Mouse (Mus musculus) neural tube, embryonic 12.5 days (tissue): ENCODE data around the gene Gtf3c5. TPM values are rescaled to one million over a fixed set of nuclear protein-coding genes. Genes with fewer than 3 reads are reported as not detected.

Source experiments
- ATAC-seq: fragments of 200-750 bp; cut with Nextera tagmentation; 2 replicates; pipeline ENCODE4 v1.8.0; 2017; ENCODE audit warnings: low read depth, mild to moderate bottlenecking, moderate TSS enrichment, moderate library complexity; ENCODE audit not compliant: low FRiP score
- H3K27ac ChIP-seq: fragments of 300-500 bp; sonication (generic); 2 replicates; pipeline ENCODE4 v1.5.1; 2016
- H3K27me3 ChIP-seq: fragments of 300-500 bp; sonication (generic); replicated peaks from 2 replicates; pipeline ENCODE4 v1.6.1; 2016; ENCODE audit warnings: mild to moderate bottlenecking
- H3K36me3 ChIP-seq: fragments of 300-500 bp; sonication (generic); 2 replicates; pipeline ENCODE4 v1.6.1; 2016; ENCODE audit warnings: mild to moderate bottlenecking
- H3K4me1 ChIP-seq: fragments of 300-500 bp; sonication (generic); 2 replicates; pipeline ENCODE4 v1.6.1; 2016
- H3K4me2 ChIP-seq: fragments of 300-500 bp; sonication (generic); replicated peaks from 2 replicates; pipeline ENCODE4 v1.6.1; 2016; ENCODE audit warnings: mild to moderate bottlenecking
- H3K4me3 ChIP-seq: fragments of 300-500 bp; sonication (generic); 2 replicates; pipeline ENCODE4 v1.5.1; 2016
- H3K9ac ChIP-seq: fragments of 300-500 bp; sonication (generic); 2 replicates; pipeline ENCODE4 v1.6.1; 2016; ENCODE audit warnings: mild to moderate bottlenecking
- H3K9me3 ChIP-seq: fragments of 300-500 bp; sonication (generic); 2 replicates; pipeline ENCODE4 v1.6.1; 2016; ENCODE audit warnings: mild to moderate bottlenecking
- WGBS: fragments of 180-500 bp; shearing (Covaris S2); methylation state at CpG from one replicate; pipeline ENCODE4 v1.1.7; 2016; 5-methylcytosine and 5-hydroxymethylcytosine counted together
- polyA plus RNA-seq: library from polyadenylated mRNA; unstranded; fragments of >200 nt; fragmentation: Nextera tagmentation; extraction: Ambion mirVana; gene quantifications from 2 replicates; pipeline ENCODE4 v1.2.1, GENCODE M21; 2016

The Gtf3c5 gene
- polyA plus RNA-seq, 1 experiment from 2014 or later, result 46.7 TPM

GRCm38 (mm10) chr2:28603542-28603941 lies 20.0 kb upstream of the Gtf3c5 start:
- 0 out of 2 replicates have a peak, but pooled peaks cover under 1% of the 10 kb centered on the region for H3K4me1 ChIP-seq
- 91% methylated on average over 5 of the region's 5 CpGs for WGBS
- no peaks in the 10 kb centered on the region for H3K27me3 ChIP-seq
- no peak overlapping the region for H3K4me2 ChIP-seq
- no peaks in the 10 kb centered on the region for H3K9me3 ChIP-seq
- no peaks in the 10 kb centered on the region for H3K36me3 ChIP-seq
- no peak overlapping the region for H3K27ac ChIP-seq
- no peak for ATAC-seq
- H3K4me3 ChIP-seq, result no peak overlapping the region
- no peak overlapping the region for H3K9ac ChIP-seq

GRCm38 (mm10) chr2:28601720-28602590 lies 18.4 kb upstream of the Gtf3c5 start:
- Histone ChIP-seq H3K4me3 (no peak overlapping the region), H3K36me3 (no peaks in the 10 kb centered on the region), H3K4me2 (no peak overlapping the region), H3K27me3 (no peaks in the 10 kb centered on the region), H3K9ac (no peak overlapping the region), H3K27ac (no peak overlapping the region), H3K9me3 (no peaks in the 10 kb centered on the region), H3K4me1 (0 out of 2 replicates have a peak, but pooled peaks cover 6% of the 10 kb centered on the region)
- WGBS, result 68% methylated on average over 12 of the region's 12 CpGs
- ATAC-seq, result no peak

- ATAC-seq, result no peak
- no peak overlapping the region for H3K4me3 ChIP-seq
- no peak overlapping the region for H3K9ac ChIP-seq
- H3K27ac ChIP-seq, result no peak overlapping the region
- H3K4me2 ChIP-seq, result no peak overlapping the region
- no peaks in the 10 kb centered on the region for H3K36me3 ChIP-seq
- WGBS, result 69% methylated on average over 6 of the region's 6 CpGs
- H3K4me1 ChIP-seq, result 0 out of 2 replicates have a peak, but pooled peaks cover 6% of the 10 kb centered on the region
- no peaks in the 10 kb centered on the region for H3K9me3 ChIP-seq
- H3K27me3 ChIP-seq, result no peaks in the 10 kb centered on the region
Measured at GRCm38 (mm10) chr2:28599569-28599900, 16.0 kb upstream of the Gtf3c5 start.

- Histone ChIP-seq H3K9me3 (no peaks in the 10 kb centered on the region), H3K27ac (no peak overlapping the region), H3K27me3 (no peaks in the 10 kb centered on the region), H3K4me3 (no peak overlapping the region), H3K4me1 (0 out of 2 replicates have a peak, but pooled peaks cover 6% of the 10 kb centered on the region), H3K9ac (0 out of 2 replicates have a peak overlapping the region, but pooled peaks have one; percentile 17), H3K4me2 (no peak overlapping the region), H3K36me3 (no peaks in the 10 kb centered on the region)
- WGBS, result 74% methylated on average over 12 of the region's 12 CpGs
- ATAC-seq, result no peak
Measured at GRCm38 (mm10) chr2:28598692-28599568, 15.4 kb upstream of the Gtf3c5 start.

- Histone ChIP-seq H3K4me2 (no peak overlapping the region), H3K9ac (0 out of 2 replicates have a peak overlapping the region, but pooled peaks have one; percentile 17), H3K27me3 (no peaks in the 10 kb centered on the region), H3K9me3 (no peaks in the 10 kb centered on the region), H3K36me3 (no peaks in the 10 kb centered on the region), H3K4me1 (0 out of 2 replicates have a peak, but pooled peaks cover 6% of the 10 kb centered on the region), H3K4me3 (no peak overlapping the region), H3K27ac (no peak overlapping the region)
- ATAC-seq, result no peak
- 77% methylated on average over 7 of the region's 7 CpGs for WGBS
Measured at GRCm38 (mm10) chr2:28597733-28598547, 14.4 kb upstream of the Gtf3c5 start.

GRCm38 (mm10) chr2:28596998-28597397 lies 13.4 kb upstream of the Gtf3c5 start:
- 89% methylated on average over 7 of the region's 7 CpGs for WGBS
- no peak for ATAC-seq
- Histone ChIP-seq H3K9me3 (no peaks in the 10 kb centered on the region), H3K4me3 (no peak overlapping the region), H3K27me3 (no peaks in the 10 kb centered on the region), H3K27ac (no peak overlapping the region), H3K9ac (no peak overlapping the region), H3K4me2 (no peak overlapping the region), H3K36me3 (no peaks in the 10 kb centered on the region), H3K4me1 (0 out of 2 replicates have a peak, but pooled peaks cover 6% of the 10 kb centered on the region)

- H3K9me3 ChIP-seq, result no peaks in the 10 kb centered on the region
- 85% methylated on average over 7 of the region's 7 CpGs for WGBS
- H3K36me3 ChIP-seq, result no peaks in the 10 kb centered on the region
- H3K4me2 ChIP-seq, result no peak overlapping the region
- H3K4me1 ChIP-seq, result 0 out of 2 replicates have a peak, but pooled peaks cover 6% of the 10 kb centered on the region
- no peak overlapping the region for H3K27ac ChIP-seq
- H3K4me3 ChIP-seq, result no peak overlapping the region
- H3K27me3 ChIP-seq, result no peaks in the 10 kb centered on the region
- ATAC-seq, result no peak
- H3K9ac ChIP-seq, result no peak overlapping the region
Measured at GRCm38 (mm10) chr2:28596021-28596420, 12.5 kb upstream of the Gtf3c5 start.

DNA sequence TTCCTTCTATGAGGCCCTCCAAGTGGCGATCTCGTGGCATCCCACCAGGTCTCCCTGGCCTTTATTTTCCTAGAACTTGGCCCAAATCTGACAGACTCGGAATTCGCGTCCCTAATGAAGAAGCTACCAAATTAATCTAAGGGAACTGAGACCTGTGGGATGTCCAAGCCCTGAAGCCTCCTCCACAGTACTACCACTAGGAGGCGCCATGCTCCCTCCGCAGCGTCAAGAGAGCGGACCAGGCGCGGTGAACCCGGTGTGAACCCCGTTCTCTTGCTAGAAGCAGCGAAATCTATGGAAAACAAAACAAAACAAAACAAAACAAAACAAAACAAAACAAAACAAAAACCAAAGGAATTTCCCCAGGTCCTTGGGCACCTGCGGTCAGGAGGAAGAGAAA lies 9.3 kb upstream of the Gtf3c5 start:
- no peaks in the 10 kb centered on the region for H3K9me3 ChIP-seq
- H3K9ac ChIP-seq, result no peak overlapping the region
- H3K27me3 ChIP-seq, result no peaks in the 10 kb centered on the region
- 8% methylated on average over 15 of the region's 15 CpGs for WGBS
- H3K4me1 ChIP-seq, result no peaks in the 10 kb centered on the region
- H3K27ac ChIP-seq, result no peak overlapping the region
- H3K4me2 ChIP-seq, result 0 out of 2 replicates have a peak overlapping the region, but pooled peaks have one; percentile 25
- H3K36me3 ChIP-seq, result no peaks in the 10 kb centered on the region
- no peak overlapping the region for H3K4me3 ChIP-seq
- ATAC-seq, result no peak

DNA sequence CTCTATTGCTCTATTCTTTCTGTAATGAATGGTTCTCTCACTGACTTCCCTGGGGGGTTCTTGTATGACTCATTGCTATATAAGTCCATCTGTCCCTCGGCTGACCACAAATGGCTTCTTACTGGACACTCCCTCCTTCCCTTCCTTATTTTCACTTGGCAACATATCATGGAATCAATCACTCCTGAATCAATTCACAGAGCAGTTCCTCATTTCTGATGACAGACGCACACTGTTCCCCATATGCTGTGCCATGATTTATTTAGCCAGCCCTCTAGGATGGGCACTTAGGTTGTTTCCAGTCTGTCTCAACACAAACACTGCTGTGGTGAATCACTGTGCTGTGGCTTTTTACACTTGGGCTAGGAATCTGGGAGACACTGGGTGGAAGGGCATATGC lies 7.9 kb upstream of the Gtf3c5 start:
- Histone ChIP-seq H3K9ac (no peak overlapping the region), H3K27me3 (no peaks in the 10 kb centered on the region), H3K4me1 (no peaks in the 10 kb centered on the region), H3K27ac (no peak overlapping the region), H3K36me3 (no peaks in the 10 kb centered on the region), H3K4me3 (no peak overlapping the region), H3K9me3 (no peaks in the 10 kb centered on the region), H3K4me2 (no peak overlapping the region)
- 75% methylated on average over 2 of the region's 2 CpGs for WGBS
- no peak for ATAC-seq

- no peak overlapping the region for H3K4me2 ChIP-seq
- no peak overlapping the region for H3K4me3 ChIP-seq
- H3K36me3 ChIP-seq, result no peaks in the 10 kb centered on the region
- no peak overlapping the region for H3K27ac ChIP-seq
- WGBS, result 31% methylated on average over 1 of the region's 1 CpGs
- no peak overlapping the region for H3K9ac ChIP-seq
- no peaks in the 10 kb centered on the region for H3K9me3 ChIP-seq
- no peaks in the 10 kb centered on the region for H3K27me3 ChIP-seq
- ATAC-seq, result no peak
- H3K4me1 ChIP-seq, result 0 out of 2 replicates have a peak, but pooled peaks cover 2% of the 10 kb centered on the region
Measured at GRCm38 (mm10) chr2:28588574-28588973, 5.0 kb upstream of the Gtf3c5 start.

GRCm38 (mm10) chr2:28585730-28586129 lies 2.2 kb upstream of the Gtf3c5 start:
- Histone ChIP-seq H3K4me3 (no peak overlapping the region), H3K4me2 (no peak overlapping the region), H3K27ac (no peak overlapping the region), H3K4me1 (peaks cover 19% of the 10 kb centered on the region; the same call in 1 of the 2 replicates), H3K9me3 (no peaks in the 10 kb centered on the region), H3K9ac (no peak overlapping the region), H3K27me3 (no peaks in the 10 kb centered on the region), H3K36me3 (peaks cover 3% of the 10 kb centered on the region; the same call in 1 of the 2 replicates)
- 46% methylated on average over 2 of the region's 2 CpGs for WGBS
- no peak for ATAC-seq
